Mouse (Mus musculus) right cerebral cortex, postnatal 36 days (tissue): ENCODE results near the gene Sp100.

Experiments
- DNase-seq, 2 experiments: peaks; one replicate each; pipeline ENCODE4 v3.0.0; 2022; ENCODE audit warnings: low spot score in 2 of 2, mixed read lengths in 1 of 2

Gene Sp100

GRCm38 (mm10) chr1:85746511-85746910 is 96.7 kb downstream of the Sp100 start:
- no peak for DNase-seq

GRCm38 (mm10) chr1:85749829-85750228 is 100.0 kb downstream of the Sp100 start:
- DNase-seq, result no peak

- no peak for DNase-seq
These were observed 100.9 kb downstream of the Sp100 start for GRCm38 (mm10) chr1:85750650-85751049.

GRCm38 (mm10) chr1:85751494-85751893 is 101.7 kb downstream of the Sp100 start:
- no peak for DNase-seq

- DNase-seq, result no peak
These were observed 102.3 kb downstream of the Sp100 start for GRCm38 (mm10) chr1:85751932-85752680.

- DNase-seq, result peak in 1 of 2 experiments; percentile 23
These were observed 107.9 kb downstream of the Sp100 start for GRCm38 (mm10) chr1:85757531-85758230.

- peak; percentile 10 to 64 for DNase-seq
These were observed 108.6 kb downstream of the Sp100 start for GRCm38 (mm10) chr1:85758231-85758968.

- DNase-seq, result no peak
These were observed 109.1 kb downstream of the Sp100 start for GRCm38 (mm10) chr1:85758969-85759293.
